7 mouse cellular contexts compared by ENCODE assay signal in the genomic region with DNA sequence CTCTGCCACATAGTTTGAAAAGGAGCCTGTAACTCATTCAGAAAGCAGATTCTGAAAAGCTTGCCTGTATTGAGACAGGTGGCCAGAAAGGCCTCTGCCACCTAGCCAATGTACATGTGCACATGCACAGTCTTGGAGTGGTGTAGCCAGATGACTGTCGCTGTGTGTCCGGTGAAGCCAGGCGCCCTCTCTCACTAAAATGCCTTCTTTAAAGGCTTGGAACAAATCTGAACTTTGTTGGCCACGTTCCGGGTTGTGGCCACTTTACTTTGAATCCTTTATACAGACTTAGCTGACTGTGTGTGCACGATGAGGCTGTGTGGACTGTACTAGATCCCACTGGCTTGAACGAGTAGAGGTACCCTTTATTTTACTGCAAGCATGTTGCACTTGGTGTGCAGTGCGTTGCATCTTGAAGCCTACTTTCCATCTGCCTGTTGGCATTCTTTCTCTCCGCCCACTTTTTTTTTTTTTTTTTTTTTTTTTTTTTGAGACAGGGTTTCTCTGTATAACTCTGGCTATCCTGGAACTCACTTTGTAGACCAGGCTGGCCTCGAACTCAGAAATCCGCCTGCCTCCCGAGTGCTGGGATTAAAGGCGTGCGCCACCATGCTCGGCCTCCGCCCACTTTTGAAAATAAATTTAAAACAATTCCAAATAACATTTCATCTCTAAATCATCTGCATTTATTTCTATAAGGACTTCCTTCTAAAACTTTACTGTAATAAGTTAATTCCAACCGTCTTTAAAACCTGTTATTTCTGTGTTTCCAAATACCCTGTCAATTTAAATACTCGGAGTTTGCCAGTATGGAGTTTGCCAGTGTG. TPM values are rescaled to one million over a fixed set of nuclear protein-coding genes. Genes with fewer than 3 reads are reported as not detected.
A peak's percentile ranks its signal among the peaks of the same experiment; 100 is the strongest.
DNase-seq lines count a peak whose midpoint lies in the region; ATAC-seq lines count a peak whose summit lies in the region.

No protein-coding gene starts in this region.

- H3K4me3 ChIP-seq in forebrain, embryonic 16.5 days (replicated peaks; ENCODE audit: low read length): peak overlapping the region; percentile 87
- peak overlapping the region; percentile 81 for H3K4me3 ChIP-seq in kidney, embryonic 14.5 days (ENCODE audit: low read length)
- H3K4me3 ChIP-seq in midbrain, embryonic 13.5 days (replicated peaks): peak overlapping the region; percentile 70

- peak overlapping the region; percentile 85 for H3K9ac ChIP-seq in forebrain, embryonic 16.5 days (replicated peaks; ENCODE audit: low read depth, low read length)
- H3K9ac ChIP-seq in kidney, embryonic 14.5 days (ENCODE audit: low read depth, low read length): peak overlapping the region; percentile 89
- peak overlapping the region; percentile 91 for H3K9ac ChIP-seq in midbrain, embryonic 13.5 days (replicated peaks)

- peak overlapping the region; percentile 97 for H3K27ac ChIP-seq in forebrain, embryonic 16.5 days (ENCODE audit: low read length)
- H3K27ac ChIP-seq in kidney, embryonic 14.5 days (ENCODE audit: low read depth, low read length): peak overlapping the region; percentile 91; the same call in 1 of the 2 replicates
- H3K27ac ChIP-seq in midbrain, embryonic 13.5 days: peak overlapping the region; percentile 99

- 49% methylated on average over 18 of the region's 18 CpGs for WGBS in forebrain, embryonic 16.5 days
- 52% methylated on average over 18 of the region's 18 CpGs for WGBS in kidney, embryonic 14.5 days
- WGBS in midbrain, embryonic 13.5 days: 56% methylated on average over 18 of the region's 18 CpGs

- H3K9me3 ChIP-seq in forebrain, embryonic 16.5 days (ENCODE audit: control insufficient read depth, low read length): no peaks in the 10 kb centered on the region
- H3K9me3 ChIP-seq in kidney, embryonic 14.5 days (ENCODE audit: control insufficient read depth, low read length): no peaks in the 10 kb centered on the region
- no peaks in the 10 kb centered on the region for H3K9me3 ChIP-seq in midbrain, embryonic 13.5 days

- H3K4me1 ChIP-seq in forebrain, embryonic 16.5 days (replicated peaks; ENCODE audit: control insufficient read depth, insufficient read depth, low read length): peaks cover 15% of the 10 kb centered on the region
- peaks cover 10% of the 10 kb centered on the region; the same call in 1 of the 2 replicates for H3K4me1 ChIP-seq in kidney, embryonic 14.5 days (ENCODE audit: control insufficient read depth, insufficient read depth, low read length)
- H3K4me1 ChIP-seq in midbrain, embryonic 13.5 days (replicated peaks): peaks cover 15% of the 10 kb centered on the region

- no peak for ATAC-seq in forebrain, embryonic 16.5 days
- no peak for ATAC-seq in kidney, embryonic 14.5 days (ENCODE audit: low FRiP score, low TSS enrichment)
- ATAC-seq in midbrain, embryonic 13.5 days: no peak
- no peak for ATAC-seq in monocyte, adult 5-6 weeks (replicated peaks; ENCODE audit: insufficient number of reproducible peaks, low FRiP score, low TSS enrichment, poor library complexity, severe bottlenecking)

- H3K36me3 ChIP-seq in forebrain, embryonic 16.5 days (ENCODE audit: control insufficient read depth, insufficient read depth): peaks cover 3% of the 10 kb centered on the region; the same call in 1 of the 2 replicates
- peaks cover 38% of the 10 kb centered on the region for H3K36me3 ChIP-seq in kidney, embryonic 14.5 days (ENCODE audit: control insufficient read depth, insufficient read depth, low read length)
- peaks cover 39% of the 10 kb centered on the region for H3K36me3 ChIP-seq in midbrain, embryonic 13.5 days

- no peaks in the 10 kb centered on the region for H3K27me3 ChIP-seq in forebrain, embryonic 16.5 days (replicated peaks; ENCODE audit: control insufficient read depth, insufficient read depth, low read length)
- H3K27me3 ChIP-seq in kidney, embryonic 14.5 days (ENCODE audit: control insufficient read depth, insufficient read depth, low read length): no peaks in the 10 kb centered on the region
- no peaks in the 10 kb centered on the region for H3K27me3 ChIP-seq in midbrain, embryonic 13.5 days

- DNase-seq in spleen, postnatal 10 days (ENCODE audit: low spot score in 2 of 2): peak; percentile 26 to 27
- DNase-seq in spleen, adult 12 weeks (ENCODE audit: low spot score): no peak
- DNase-seq in cerebellum, adult 11-12 months: peak; percentile 45

- H3K4me2 ChIP-seq in forebrain, embryonic 16.5 days (ENCODE audit: low read length): peak overlapping the region; percentile 88
- peak overlapping the region; percentile 81 for H3K4me2 ChIP-seq in kidney, embryonic 14.5 days (replicated peaks; ENCODE audit: low read depth, low read length)
- H3K4me2 ChIP-seq in midbrain, embryonic 13.5 days (replicated peaks): peak overlapping the region; percentile 94

RNA-seq across cellular contexts. Expression of a gene that starts 1.0 kb away (rescaled TPM):
- polyA plus RNA-seq in forebrain, embryonic 16.5 days (2015; fragmentation: Nextera tagmentation; extraction: Ambion mirVana): 52.7 and 54.7 TPM in 2 replicates
- polyA plus RNA-seq in kidney, embryonic 14.5 days (2014; fragmentation: Nextera tagmentation; extraction: Ambion mirVana): 62.7 and 66.3 TPM in 2 replicates
- 43.1 and 50.2 TPM in 2 replicates for polyA plus RNA-seq in midbrain, embryonic 13.5 days (2015; fragmentation: Nextera tagmentation; extraction: Ambion mirVana)
- total RNA-seq in monocyte, adult 5-6 weeks (2017): 45.9 to 54.5 TPM (median 53.9 TPM) in 3 replicates

RNA-seq across cellular contexts. Expression of a gene that starts 1.1 kb away (rescaled TPM):
- polyA plus RNA-seq in forebrain, embryonic 16.5 days (2015; fragmentation: Nextera tagmentation; extraction: Ambion mirVana): 83.0 and 94.4 TPM in 2 replicates
- 182 and 185 TPM in 2 replicates for polyA plus RNA-seq in kidney, embryonic 14.5 days (2014; fragmentation: Nextera tagmentation; extraction: Ambion mirVana)
- 80.9 and 87.2 TPM in 2 replicates for polyA plus RNA-seq in midbrain, embryonic 13.5 days (2015; fragmentation: Nextera tagmentation; extraction: Ambion mirVana)
- total RNA-seq in monocyte, adult 5-6 weeks (2017): 85.4 to 124 TPM (median 90.1 TPM) in 3 replicates

RNA-seq across cellular contexts. Expression of a gene that starts 19.1 kb away (rescaled TPM):
- 0.13 and 0.19 TPM in 2 replicates for polyA plus RNA-seq in forebrain, embryonic 16.5 days (2015; fragmentation: Nextera tagmentation; extraction: Ambion mirVana)
- 1.8 and 1.9 TPM in 2 replicates for polyA plus RNA-seq in kidney, embryonic 14.5 days (2014; fragmentation: Nextera tagmentation; extraction: Ambion mirVana)
- 0.15 and 0.17 TPM in 2 replicates for polyA plus RNA-seq in midbrain, embryonic 13.5 days (2015; fragmentation: Nextera tagmentation; extraction: Ambion mirVana)
- not detected in 3 replicates for total RNA-seq in monocyte, adult 5-6 weeks (2017)

RNA-seq across cellular contexts. Expression of a gene that starts 22.2 kb away (rescaled TPM):
- polyA plus RNA-seq in forebrain, embryonic 16.5 days (2015; fragmentation: Nextera tagmentation; extraction: Ambion mirVana): not detected in 2 replicates
- polyA plus RNA-seq in kidney, embryonic 14.5 days (2014; fragmentation: Nextera tagmentation; extraction: Ambion mirVana): 2.8 TPM in 1 of 2 replicates, not detected in the other
- polyA plus RNA-seq in midbrain, embryonic 13.5 days (2015; fragmentation: Nextera tagmentation; extraction: Ambion mirVana): 0.43 TPM in 1 of 2 replicates, not detected in the other
- not detected in 3 replicates for total RNA-seq in monocyte, adult 5-6 weeks (2017)

RNA-seq across cellular contexts. Expression of a gene that starts 43.7 kb away (rescaled TPM):
- 102 and 112 TPM in 2 replicates for polyA plus RNA-seq in forebrain, embryonic 16.5 days (2015; fragmentation: Nextera tagmentation; extraction: Ambion mirVana)
- 84.4 and 121 TPM in 2 replicates for polyA plus RNA-seq in kidney, embryonic 14.5 days (2014; fragmentation: Nextera tagmentation; extraction: Ambion mirVana)
- polyA plus RNA-seq in midbrain, embryonic 13.5 days (2015; fragmentation: Nextera tagmentation; extraction: Ambion mirVana): 97.1 and 103 TPM in 2 replicates
- total RNA-seq in monocyte, adult 5-6 weeks (2017): 47.4 to 88.0 TPM (median 61.8 TPM) in 3 replicates
